ENCODE assay signal across 9 mouse cellular contexts in the genomic region with DNA sequence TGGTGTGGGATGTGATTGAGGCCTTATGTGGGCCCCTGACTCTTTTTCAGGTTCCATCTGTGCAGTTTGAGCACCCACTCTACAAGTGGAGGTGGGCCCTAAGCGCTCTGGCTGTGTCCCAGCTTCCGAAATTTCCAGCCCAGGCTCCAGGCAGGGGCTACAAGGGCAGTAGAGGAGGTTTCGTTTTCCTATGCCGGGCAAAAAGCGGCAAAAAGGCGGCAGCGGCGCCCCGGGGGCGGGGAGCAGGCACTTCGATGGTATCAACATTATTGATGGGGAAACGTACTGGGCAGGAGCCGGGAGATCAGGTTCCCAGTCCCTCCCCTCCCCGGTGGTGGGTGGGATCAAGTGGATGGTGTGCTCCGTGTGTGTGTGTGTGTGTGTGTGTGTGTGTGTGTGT. TPM values are rescaled to one million over a fixed set of nuclear protein-coding genes. Genes with fewer than 3 reads are reported as not detected.
A peak's percentile ranks its signal among the peaks of the same experiment; 100 is the strongest.
DNase-seq lines count a peak whose midpoint lies in the region; ATAC-seq and TF ChIP-seq lines count a peak whose summit lies in the region.
"Had no signal": no experiment of that assay in that cellular context is flagged by ENCODE, and none has a peak within 500 bp of the region (broad histone marks: within the 10 kb centered on the region; RNA-seq: fewer than 3 reads in every experiment).

No protein-coding gene starts in this region.

- TF ChIP-seq CTCF in liver, postnatal 0 days (IDR thresholded peaks at IDR 0.05; ENCODE audit: low read depth) = no peak

- H3K4me1 ChIP-seq in heart, embryonic 15.5 days (replicated peaks) = peaks cover 50% of the 10 kb centered on the region
- peaks cover 21% of the 10 kb centered on the region for H3K4me1 ChIP-seq in embryonic facial prominence, embryonic 12.5 days
- no peaks in the 10 kb centered on the region for H3K4me1 ChIP-seq in liver, postnatal 0 days (ENCODE audit: insufficient read depth)

- 2% methylated on average over 13 of the region's 15 CpGs for WGBS in heart, embryonic 15.5 days
- WGBS in embryonic facial prominence, embryonic 12.5 days = 2% methylated on average over 14 of the region's 15 CpGs
- WGBS in liver, postnatal 0 days (ENCODE audit: insufficient replicate concordance) = under 1% methylated on average over 14 of the region's 15 CpGs

- no peaks in the 10 kb centered on the region for H3K9me3 ChIP-seq in heart, embryonic 15.5 days (replicated peaks)
- no peaks in the 10 kb centered on the region for H3K9me3 ChIP-seq in embryonic facial prominence, embryonic 12.5 days
- H3K9me3 ChIP-seq in liver, postnatal 0 days (ENCODE audit: low read length) = no peaks in the 10 kb centered on the region

- H3K4me2 ChIP-seq in heart, embryonic 15.5 days = peak overlapping the region; percentile 96
- peak overlapping the region; percentile 32 for H3K4me2 ChIP-seq in embryonic facial prominence, embryonic 12.5 days (replicated peaks)
- peak overlapping the region; percentile 66 for H3K4me2 ChIP-seq in liver, postnatal 0 days (ENCODE audit: low read depth, low read length)

- no peak for ATAC-seq in heart, embryonic 15.5 days (replicated peaks; ENCODE audit: insufficient number of reproducible peaks, insufficient read depth, low FRiP score, low read depth)
- ATAC-seq in embryonic facial prominence, embryonic 12.5 days (ENCODE audit: insufficient number of reproducible peaks, insufficient read depth, low FRiP score, low TSS enrichment) = no peak
- ATAC-seq in liver, postnatal 0 days = no peak
- no peak for ATAC-seq in CD4-positive, CD25-positive, alpha-beta regulatory T cell, adult 4 months

- 0 out of 2 replicates have a peak overlapping the region, but pooled peaks have one; percentile 27 for H3K9ac ChIP-seq in heart, embryonic 15.5 days
- H3K9ac ChIP-seq in embryonic facial prominence, embryonic 12.5 days = no peak overlapping the region
- H3K9ac ChIP-seq in liver, postnatal 0 days (replicated peaks) = no peak overlapping the region; the same call in 1 of the 2 replicates

- no peak for TF ChIP-seq EP300 in liver, postnatal 0 days (IDR thresholded peaks at IDR 0.05; ENCODE audit: low read depth)

- peak overlapping the region; percentile 63 for H3K4me3 ChIP-seq in heart, embryonic 15.5 days
- H3K4me3 ChIP-seq in embryonic facial prominence, embryonic 12.5 days = no peak overlapping the region
- H3K4me3 ChIP-seq in liver, postnatal 0 days (ENCODE audit: low read depth, low read length) = peak overlapping the region; percentile 25; the same call in 1 of the 2 replicates

- no peaks in the 10 kb centered on the region for H3K36me3 ChIP-seq in heart, embryonic 15.5 days
- H3K36me3 ChIP-seq in embryonic facial prominence, embryonic 12.5 days = no peaks in the 10 kb centered on the region
- H3K36me3 ChIP-seq in liver, postnatal 0 days (replicated peaks; ENCODE audit: insufficient read depth, low read length) = no peaks in the 10 kb centered on the region
- H3K36me3 ChIP-seq: G1E had no signal

- no peak overlapping the region for H3K27ac ChIP-seq in heart, embryonic 15.5 days
- H3K27ac ChIP-seq in embryonic facial prominence, embryonic 12.5 days = no peak overlapping the region
- H3K27ac ChIP-seq in liver, postnatal 0 days (ENCODE audit: low read depth) = peak overlapping the region; percentile 69

- H3K27me3 ChIP-seq in heart, embryonic 15.5 days = peaks cover 88% of the 10 kb centered on the region
- peaks cover 68% of the 10 kb centered on the region for H3K27me3 ChIP-seq in embryonic facial prominence, embryonic 12.5 days
- peaks cover 65% of the 10 kb centered on the region for H3K27me3 ChIP-seq in liver, postnatal 0 days (ENCODE audit: insufficient read depth, low read length)

- no peak for DNase-seq in heart, adult 8-10 months (ENCODE audit: low spot score)
- peak; percentile 68 for DNase-seq in kidney, adult 11 months
- DNase-seq in liver, postnatal 0 days = peak; percentile 64
- no peak for DNase-seq in thymus, postnatal 10 days (ENCODE audit: low spot score in 2 of 2)
- DNase-seq in thymus, postnatal 14 days = no peak

RNA-seq across cellular contexts. Expression of gene Sall1, which starts 2.3 kb away (rescaled TPM):
- polyA plus RNA-seq in heart, embryonic 15.5 days (2015; fragmentation: Nextera tagmentation; extraction: Ambion mirVana) = 2.5 and 3.6 TPM in 2 replicates
- 1 to 10 TPM in 3 of 4 experiments, under 1 TPM in 1; 0.92 to 1.4 (median 1.2) TPM for total RNA-seq in heart, adult 8-10 months (2022)
- 2.5 and 3.0 TPM in 2 replicates for polyA plus RNA-seq in embryonic facial prominence, embryonic 12.5 days (2016; fragmentation: Nextera tagmentation; extraction: Ambion mirVana)
- 3.3 and 3.9 TPM in 2 replicates for polyA plus RNA-seq in liver, postnatal 0 days (2015; fragmentation: Nextera tagmentation; extraction: Ambion mirVana)
- not detected for polyA plus RNA-seq in CD4-positive, CD25-positive, alpha-beta regulatory T cell, adult 4 months (2017; shearing (Covaris generic))
- polyA plus RNA-seq: G1E had no signal

Comparison
In these comparisons a context has a peak if more than half of its experiments do, and no peak if none do; other contexts are left out.
1. H3K4me2 ChIP-seq: peak in every context shown above with its lines; median percentile 96 in heart, embryonic 15.5 days; 66 in liver, postnatal 0 days; 32 in embryonic facial prominence, embryonic 12.5 days.
2. DNase-seq: peak in kidney, adult 11 months (single experiment) and liver, postnatal 0 days (single experiment); none in heart, adult 8-10 months (single experiment), thymus, postnatal 10 days (0 of 2) and thymus, postnatal 14 days (single experiment).